Mouse (Mus musculus): ENCODE data around the gene Gm3183. TPM values are rescaled to one million over a fixed set of nuclear protein-coding genes. Genes with fewer than 3 reads are reported as not detected.
"Not testable (repeated sequence)": the region's sequence is repeated elsewhere in the genome, so short reads cannot be mapped to it uniquely, and the experiment has no call there.

The Gm3183 gene
- total RNA-seq (2021) = not detected
- long read RNA-seq, experiment 1 = 0 reads
- long read RNA-seq, experiment 2 = 0 reads

GRCm38 (mm10) chr5:94865136-94865535, at the start of gene Gm3183:
TSS of gene Gm3183 (plus strand) at chr5:94865436.
- not testable (repeated sequence) for DNase-seq (ENCODE audit: low spot score in 2 of 2)

Other genes starting within 250 kb of the Gm3183 start
- not detected for gene Gm3147, start 249.1 kb upstream of the Gm3183 start, total RNA-seq (2021)
- not detected for gene Gm6509, start 241.5 kb upstream of the Gm3183 start, total RNA-seq (2021)
- gene Gm6205, start 217.1 kb upstream of the Gm3183 start, total RNA-seq (2021) = not detected
- not detected for gene Gm6367, start 123.2 kb downstream of the Gm3183 start, total RNA-seq (2021)
- gene Gm7942, start 241.5 kb downstream of the Gm3183 start, total RNA-seq (2021) = not detected

All from left cerebral cortex, adult 18-20 months (tissue).